Mouse (Mus musculus) kidney, adult 2 months (tissue): ENCODE data around the gene Ubald2.

Experiments
- CTCF ChIP-seq: fragments of 200-500 bp; conservative IDR thresholded peaks from 2 replicates; pipeline ENCODE4 v1.5.1; 2011; ENCODE audit warnings: low read depth, mild to moderate bottlenecking, control low read depth, low read length, moderate library complexity, mixed read lengths; ENCODE audit not compliant: insufficient read depth, insufficient read length
- POLR2A ChIP-seq: fragments of 200-500 bp; IDR thresholded peaks from one replicate; pipeline ENCODE4 v1.6.1; 2011; ENCODE audit warnings: low read depth, low read length, control low read depth

DNA sequence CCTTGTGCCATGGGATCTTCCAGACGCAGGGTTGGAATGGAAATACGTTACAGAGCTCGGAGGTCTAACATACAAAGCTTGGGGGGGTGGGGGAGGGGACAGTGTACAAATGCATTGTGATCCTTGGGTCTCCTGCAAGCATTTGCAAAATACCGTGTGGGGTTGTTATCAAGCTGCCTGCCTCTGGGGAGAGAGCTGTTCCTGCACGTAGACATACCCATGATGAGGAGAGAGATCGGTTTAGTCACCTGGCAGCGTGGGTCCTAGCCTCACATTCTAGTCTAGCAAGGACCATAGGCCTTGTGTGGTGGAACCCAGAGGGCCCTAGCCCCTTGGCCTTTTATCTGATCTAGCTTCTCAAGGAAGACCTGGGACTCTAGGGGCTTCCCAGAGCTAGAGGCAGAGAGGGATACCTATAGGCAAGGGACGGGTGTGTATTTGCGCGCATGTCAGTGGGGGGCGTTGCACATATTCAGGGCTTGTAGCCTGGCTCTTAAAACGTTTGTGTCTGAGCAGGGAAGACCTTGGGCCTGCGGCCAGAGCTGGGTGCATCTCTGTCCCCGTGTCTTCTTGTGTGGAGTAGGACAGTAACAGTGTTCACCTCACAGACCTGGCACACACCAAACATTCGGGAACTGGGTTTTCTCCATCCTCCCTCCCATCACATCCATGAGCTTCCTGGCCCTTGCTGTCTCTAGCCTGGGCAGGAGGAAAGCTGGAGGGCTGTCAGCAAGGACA lies 8.4 kb downstream of the Ubald2 start:
- no peak for TF ChIP-seq CTCF
- TF ChIP-seq POLR2A: no peak
